Mouse (Mus musculus) heart, postnatal 36 days (tissue): ENCODE measurements around the gene Tex36. TPM values are rescaled to one million over a fixed set of nuclear protein-coding genes. Genes with fewer than 3 reads are reported as not detected.

ENCODE experiments used
- total RNA-seq, 2 experiments: library from RNA; stranded (reverse); gene quantifications; 2 replicates each; pipeline ENCODE4 v1.2.3; 2021

Gene Tex36
- total RNA-seq, 2 experiments from 2014 or later: not detected

Other genes starting within 250 kb of the Tex36 start
- 10 to 100 TPM; 10.4 to 11.2 TPM for gene Edrf1, start 35.4 kb upstream of the Tex36 start, total RNA-seq
- not detected for gene Mmp21, start 77.9 kb upstream of the Tex36 start, total RNA-seq
- gene Bccip, start 107.2 kb upstream of the Tex36 start, total RNA-seq: 10 to 100 TPM; 50.5 to 51.8 TPM
- 10 to 100 TPM; 20.9 to 21.7 TPM for gene Uros, start 107.9 kb upstream of the Tex36 start, total RNA-seq
- not detected for gene Fank1, start 174.7 kb upstream of the Tex36 start, total RNA-seq
- 10 to 100 TPM; 42.0 to 44.4 TPM for gene Dhx32, start 180.6 kb upstream of the Tex36 start, total RNA-seq